In genomic region chr5:88675443-88676387, GRCm38 (mm10) we compare ENCODE assay signal across 8 mouse cellular contexts. TPM values are rescaled to one million over a fixed set of nuclear protein-coding genes. Genes with fewer than 3 reads are reported as not detected.
DNase-seq lines count a peak whose midpoint lies in the region; ATAC-seq and TF ChIP-seq lines count a peak whose summit lies in the region.

Gene Grsf1, minus strand, starts transcription at chr5:88676171.

- ATAC-seq in forebrain, embryonic 13.5 days: peak; percentile 92
- ATAC-seq in neural tube, embryonic 15.5 days (ENCODE audit: low FRiP score): peak; percentile 95

- H3K9me3 ChIP-seq in E14TG2a.4 (ENCODE audit: low read length): no peaks in the 10 kb centered on the region
- H3K9me3 ChIP-seq in forebrain, embryonic 13.5 days (replicated peaks): no peaks in the 10 kb centered on the region
- H3K9me3 ChIP-seq in neural tube, embryonic 15.5 days (replicated peaks): no peaks in the 10 kb centered on the region

- peak within 1 kb of the TSS; percentile 71 for H3K4me2 ChIP-seq in forebrain, embryonic 13.5 days
- H3K4me2 ChIP-seq in neural tube, embryonic 15.5 days: peak within 1 kb of the TSS; percentile 88

- H3K27ac ChIP-seq in forebrain, embryonic 13.5 days: peak within 1 kb of the TSS; percentile 98
- H3K27ac ChIP-seq in neural tube, embryonic 15.5 days (replicated peaks): peak within 1 kb of the TSS; percentile 96

- peaks cover 33% of the 10 kb centered on the region for H3K36me3 ChIP-seq in E14TG2a.4 (ENCODE audit: insufficient read depth, low read length)
- peaks cover 27% of the 10 kb centered on the region for H3K36me3 ChIP-seq in forebrain, embryonic 13.5 days (ENCODE audit: poor library complexity, severe bottlenecking)
- peaks cover 13% of the 10 kb centered on the region for H3K36me3 ChIP-seq in neural tube, embryonic 15.5 days

- intact Hi-C loops in heart, postnatal 10 days (cut with DNase I): loop anchor here (1.0 to 5.0 kb wide), 2 partner anchors 45 to 108 kb away; partner anchors contain the start of genes Mob1b and Rufy3

- peak; percentile 84 for DNase-seq in c-Kit-positive CD71-positive TER-119-positive erythroid progenitor cells, embryonic 14.5 days (ENCODE audit: low spot score)
- peak; percentile 93 to 94 for DNase-seq in heart, postnatal 10 days
- DNase-seq in layer of hippocampus, adult 11-12 months (ENCODE audit: low spot score): peak; percentile 87
- DNase-seq in lung, adult 18-20 months: peak; percentile 93 to 95
- peak; percentile 93 for DNase-seq in testis, postnatal 14 days (ENCODE audit: low spot score)

- H3K4me1 ChIP-seq in E14TG2a.4 (replicated peaks; ENCODE audit: low read depth, low read length): peaks cover 68% of the 10 kb centered on the region
- H3K4me1 ChIP-seq in forebrain, embryonic 13.5 days: peaks cover 36% of the 10 kb centered on the region
- peaks cover 27% of the 10 kb centered on the region for H3K4me1 ChIP-seq in neural tube, embryonic 15.5 days

- 0% methylated on average over 88 of the region's 127 CpGs for WGBS in forebrain, embryonic 13.5 days
- under 1% methylated on average over 80 of the region's 127 CpGs for WGBS in neural tube, embryonic 15.5 days

- peaks cover 10% of the 10 kb centered on the region for H3K27me3 ChIP-seq in E14TG2a.4 (ENCODE audit: insufficient read depth, low read length)
- no peaks in the 10 kb centered on the region for H3K27me3 ChIP-seq in forebrain, embryonic 13.5 days
- no peaks in the 10 kb centered on the region for H3K27me3 ChIP-seq in neural tube, embryonic 15.5 days (replicated peaks)

- peak within 1 kb of the TSS; percentile 93 for H3K4me3 ChIP-seq in E14TG2a.4 (replicated peaks; ENCODE audit: low read length)
- peak within 1 kb of the TSS; percentile 95 for H3K4me3 ChIP-seq in forebrain, embryonic 13.5 days
- H3K4me3 ChIP-seq in neural tube, embryonic 15.5 days (replicated peaks): peak within 1 kb of the TSS; percentile 90

- TF ChIP-seq CTCF in E14TG2a.4 (conservative IDR thresholded peaks at IDR 0.05; ENCODE audit: low read length): no peak

- peak within 1 kb of the TSS; percentile 97 for H3K9ac ChIP-seq in forebrain, embryonic 13.5 days
- peak within 1 kb of the TSS; percentile 95 for H3K9ac ChIP-seq in neural tube, embryonic 15.5 days (replicated peaks)

RNA-seq across cellular contexts. Expression of gene Grsf1, which starts in this region (rescaled TPM):
- 82.7 and 84.7 TPM in 2 replicates for polyA plus RNA-seq in forebrain, embryonic 13.5 days (2015; fragmentation: Nextera tagmentation; extraction: Ambion mirVana)
- 100 to 1,000 TPM; 197 to 201 TPM for total RNA-seq in heart, postnatal 10 days (2021)
- polyA plus RNA-seq in neural tube, embryonic 15.5 days (2015; fragmentation: Nextera tagmentation; extraction: Ambion mirVana): 53.1 and 53.4 TPM in 2 replicates

Comparison
In these comparisons a context has a peak if more than half of its experiments do, and no peak if none do; other contexts are left out.
1. Peak in every context shown above with its lines: DNase-seq, ATAC-seq, H3K4me3 ChIP-seq and H3K27ac ChIP-seq.